Mouse (Mus musculus) megakaryocyte, embryonic 14.5 days (primary cell): ENCODE data around the gene Atxn7l1.

Experiments
- FLI1 ChIP-seq: IDR thresholded peaks from 2 replicates; pipeline ENCODE4 v1.6.1; 2012; ENCODE audit warnings: low read length, inconsistent platforms, mixed read lengths
- GATA1 ChIP-seq: IDR thresholded peaks from 3 replicates; pipeline ENCODE4 v1.6.1; 2012; ENCODE audit warnings: mixed read lengths, low read length, inconsistent platforms, borderline replicate concordance

GRCm38 (mm10) chr12:33193408-33193901 is 46.0 kb downstream of the Atxn7l1 start:
- no peak for TF ChIP-seq GATA1
- no peak for TF ChIP-seq FLI1
